Mouse (Mus musculus) layer of hippocampus, postnatal 36 days (tissue): ENCODE data around the gene Atraid. TPM values are rescaled to one million over a fixed set of nuclear protein-coding genes. Genes with fewer than 3 reads are reported as not detected.

ENCODE experiments used
- DNase-seq, 2 experiments: peaks; one replicate each; pipeline ENCODE4 v3.0.0; 2022
- total RNA-seq, 2 experiments: library from RNA; stranded (reverse); gene quantifications; 2 replicates each; pipeline ENCODE4 v1.2.3; 2021

Gene Atraid
- total RNA-seq, 2 experiments from 2014 or later, result 73.7 to 77.5 TPM

DNA sequence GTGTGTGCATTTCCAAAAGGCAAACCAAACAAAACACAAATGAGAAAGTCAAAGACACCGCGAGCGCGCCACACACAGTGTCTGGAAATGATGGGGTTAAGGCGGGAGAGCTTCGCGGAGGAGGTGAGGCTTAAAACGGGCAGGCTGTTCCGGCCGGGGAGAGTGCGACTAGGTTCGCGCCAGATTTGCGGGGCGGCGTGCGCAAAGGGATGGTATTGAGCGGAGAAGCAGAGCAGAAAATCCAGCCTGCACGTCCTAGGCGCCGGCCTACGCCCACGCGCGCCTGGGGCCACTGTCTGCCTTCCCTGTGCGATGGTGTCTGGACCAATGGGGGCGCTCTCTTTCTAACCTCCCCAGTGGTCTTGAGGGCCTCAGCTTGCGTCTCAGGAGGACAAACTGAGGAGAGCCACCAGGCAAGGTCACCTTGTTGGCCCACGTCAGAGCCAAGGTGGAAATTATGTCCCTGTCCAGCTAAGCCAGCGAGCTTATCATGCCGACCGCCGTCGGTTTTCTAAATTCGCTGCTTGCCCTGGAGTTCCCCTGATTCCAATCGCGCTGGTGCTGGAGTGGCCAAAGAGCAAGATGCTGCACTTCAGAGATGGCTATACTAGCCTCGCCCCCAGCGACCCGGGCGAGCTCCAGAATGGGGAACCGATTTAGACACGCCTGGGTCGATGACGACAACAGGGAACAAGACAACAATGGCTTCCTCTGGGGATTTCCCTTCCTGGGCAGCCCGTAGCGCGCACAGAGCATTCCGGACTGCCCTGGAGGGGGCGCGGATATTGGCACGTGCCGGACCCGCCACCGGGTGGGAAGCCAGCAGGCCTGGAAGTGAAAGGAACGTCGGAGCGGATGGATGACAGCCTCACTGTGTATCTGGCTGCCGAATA is 46.9 kb downstream of the Atraid start:
- DNase-seq, result peak; percentile 33 to 44

DNA sequence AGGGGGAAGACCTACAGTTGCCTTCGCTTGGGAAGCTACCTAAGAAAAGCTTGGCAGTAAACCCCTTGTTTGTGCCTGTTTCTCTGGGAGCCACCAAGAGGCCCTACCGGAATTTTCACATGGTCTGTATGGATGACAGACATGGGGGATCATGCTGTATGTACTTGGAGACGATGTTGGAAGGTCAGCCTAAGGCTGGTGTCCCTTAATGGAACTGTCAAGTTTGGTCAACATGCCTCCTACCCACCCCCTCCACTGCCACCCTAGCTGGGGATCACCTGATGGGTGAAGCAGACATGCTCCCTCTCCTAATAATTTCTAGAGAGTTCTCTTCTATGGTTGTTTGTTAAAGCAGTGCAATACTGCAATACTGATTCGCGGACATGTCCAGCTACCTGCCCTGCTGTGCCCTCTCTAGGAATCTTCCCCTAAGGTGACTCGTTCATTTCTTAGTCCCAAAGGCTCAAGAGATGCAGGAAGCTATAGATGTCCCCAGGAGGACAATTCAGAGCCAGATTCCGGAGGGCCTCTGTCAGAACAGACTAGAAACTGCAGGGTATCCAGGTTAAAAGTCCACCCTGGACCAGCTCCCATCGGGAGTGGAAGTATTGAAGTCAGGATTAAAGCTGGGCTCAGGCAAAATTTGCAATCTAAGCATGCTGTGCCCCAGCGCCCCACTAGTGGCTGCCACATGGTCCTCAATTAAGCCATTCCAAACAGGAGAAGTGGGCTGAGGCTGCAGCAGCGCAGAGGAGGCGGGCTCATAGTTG is 47.8 kb downstream of the Atraid start:
- DNase-seq, result no peak

Other genes starting within 250 kb of the Atraid start
- 100 to 1,000 TPM; 239 to 251 TPM for gene Mapre3, start 233.7 kb upstream of the Atraid start, total RNA-seq
- 10 to 100 TPM; 67.5 to 80.3 TPM for gene Tmem214, start 180.3 kb upstream of the Atraid start, total RNA-seq
- gene Agbl5, start 159.6 kb upstream of the Atraid start, total RNA-seq, result 10 to 100 TPM; 12.8 to 17.3 TPM
- 10 to 100 TPM; 97.4 to 99.4 TPM for gene Ost4, start 140.5 kb upstream of the Atraid start, total RNA-seq
- 1 to 10 TPM; 2.0 to 2.3 TPM for gene Emilin1, start 134.9 kb upstream of the Atraid start, total RNA-seq
- 10 to 100 TPM; 10.1 to 13.6 TPM for gene Khk, start 126.9 kb upstream of the Atraid start, total RNA-seq
- gene Cgref1, start 102.7 kb upstream of the Atraid start, total RNA-seq, result 10 to 100 TPM; 16.5 to 16.7 TPM
- gene Preb, start 88.0 kb upstream of the Atraid start, total RNA-seq, result 100 to 1,000 TPM; 115 to 137 TPM
- under 1 TPM; 0.10 to 0.13 TPM for gene Tcf23, start 79.7 kb upstream of the Atraid start, total RNA-seq
- 10 to 100 TPM; 13.7 to 14.2 TPM for gene Slc5a6, start 612 bp downstream of the Atraid start, total RNA-seq
- 10 to 100 TPM; 22.3 to 25.5 TPM for gene Cad, start 6.5 kb downstream of the Atraid start, total RNA-seq
- gene Dnajc5g, start 58.0 kb downstream of the Atraid start, total RNA-seq, result not detected
- 10 to 100 TPM; 73.6 to 76.8 TPM for gene Slc30a3, start 59.9 kb downstream of the Atraid start, total RNA-seq
- gene Trim54, start 68.4 kb downstream of the Atraid start, total RNA-seq, result not detected
- gene Ucn, start 90.5 kb downstream of the Atraid start, total RNA-seq, result not detected
- 10 to 100 TPM; 61.2 to 62.2 TPM for gene Mpv17, start 105.9 kb downstream of the Atraid start, total RNA-seq
- gene Gm29609, start 131.6 kb downstream of the Atraid start, total RNA-seq, result 1 to 10 TPM; 3.2 to 3.4 TPM
- 10 to 100 TPM; 58.5 to 66.8 TPM for gene Gtf3c2, start 131.8 kb downstream of the Atraid start, total RNA-seq
- 10 to 100 TPM; 77.0 to 83.7 TPM for gene Snx17, start 144.9 kb downstream of the Atraid start, total RNA-seq
- gene Eif2b4, start 145.1 kb downstream of the Atraid start, total RNA-seq, result 10 to 100 TPM; 38.7 to 46.9 TPM
- gene Zfp513, start 154.0 kb downstream of the Atraid start, total RNA-seq, result 10 to 100 TPM; 29.2 to 30.4 TPM
- 10 to 100 TPM; 74.4 to 75.3 TPM for gene Ppm1g, start 172.4 kb downstream of the Atraid start, total RNA-seq
- 10 to 100 TPM; 81.6 to 84.8 TPM for gene Nrbp1, start 192.6 kb downstream of the Atraid start, total RNA-seq
- gene Gm9970, start 192.9 kb downstream of the Atraid start, total RNA-seq, result not detected
- gene Krtcap3, start 203.4 kb downstream of the Atraid start, total RNA-seq, result 1 to 10 TPM; 3.0 to 3.7 TPM
- gene Ift172, start 242.8 kb downstream of the Atraid start, total RNA-seq, result 10 to 100 TPM; 69.1 to 93.8 TPM
- 100 to 1,000 TPM; 144 to 187 TPM for gene Fndc4, start 247.8 kb downstream of the Atraid start, total RNA-seq
- under 1 TPM in 1 of 2 experiments, not detected in 1; 0.10 TPM for gene Gckr, start 249.1 kb downstream of the Atraid start, total RNA-seq